Mouse (Mus musculus): Measurements from ENCODE around the gene Pdzrn4. TPM values are rescaled to one million over a fixed set of nuclear protein-coding genes. Genes with fewer than 3 reads are reported as not detected.

Pdzrn4 gene
- polyA plus RNA-seq, 1 experiment = 0.01 TPM

DNA sequence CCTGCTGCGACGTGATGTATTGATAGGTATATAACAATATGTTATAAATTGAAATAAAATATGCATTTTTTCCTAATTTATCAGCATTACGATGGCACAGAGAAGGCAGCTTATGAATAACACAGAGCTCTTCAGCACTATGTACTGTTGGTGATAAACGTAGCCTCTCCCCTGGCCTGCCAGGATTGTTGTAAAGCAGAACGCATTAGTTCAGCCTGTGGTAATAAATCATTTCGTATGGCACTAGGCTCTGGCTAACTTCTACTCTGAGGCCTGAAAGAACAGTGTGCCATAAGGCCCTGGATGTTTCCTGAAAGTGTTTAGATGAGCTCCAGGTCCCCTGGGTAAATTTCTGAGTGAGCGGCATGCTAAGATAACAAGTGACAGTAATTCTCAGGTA, 55.9 kb downstream of the Pdzrn4 start:
- TF ChIP-seq GATA1 (IDR thresholded peaks at IDR 0.05; ENCODE audit: low read length) (no peak), TAL1 (IDR thresholded peaks at IDR 0.05; ENCODE audit: low read length) (no peak)
- Histone ChIP-seq H3K9me3 (ENCODE audit: control insufficient read depth, low read length) (peaks cover 20% of the 10 kb centered on the region; the same call in 1 of the 2 replicates), H3K4me1 (ENCODE audit: control insufficient read depth) (no peaks in the 10 kb centered on the region), H3K27me3 (ENCODE audit: control insufficient read depth) (no peaks in the 10 kb centered on the region), H3K36me3 (ENCODE audit: control insufficient read depth) (no peaks in the 10 kb centered on the region), H3K4me3 (replicated peaks) (no peak overlapping the region)

DNA sequence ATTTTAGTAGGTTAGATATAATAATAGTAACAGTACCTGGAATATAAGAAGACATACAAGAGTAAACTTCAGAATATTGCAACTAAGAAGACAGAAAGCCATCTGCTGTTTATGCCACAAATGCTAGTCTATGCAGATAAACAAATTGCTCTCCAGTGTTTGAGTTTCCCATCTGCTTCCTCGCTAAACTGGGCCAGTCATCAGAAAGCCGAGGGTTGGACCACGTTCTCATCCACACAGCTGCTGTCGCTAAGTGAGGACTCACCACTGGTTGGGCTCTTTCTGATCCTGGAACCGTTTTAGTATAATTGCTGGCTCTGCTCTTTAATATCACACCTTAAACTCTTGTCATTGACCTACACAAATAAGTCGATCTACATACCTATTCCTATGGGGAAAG, 85.5 kb downstream of the Pdzrn4 start:
- TF ChIP-seq TAL1 (IDR thresholded peaks at IDR 0.05; ENCODE audit: low read length) (no peak), GATA1 (IDR thresholded peaks at IDR 0.05; ENCODE audit: low read length) (no peak)
- Histone ChIP-seq H3K9me3 (ENCODE audit: control insufficient read depth, low read length) (peaks cover 3% of the 10 kb centered on the region; the same call in 1 of the 2 replicates), H3K4me1 (ENCODE audit: control insufficient read depth) (no peaks in the 10 kb centered on the region), H3K36me3 (ENCODE audit: control insufficient read depth) (no peaks in the 10 kb centered on the region), H3K27me3 (ENCODE audit: control insufficient read depth) (no peaks in the 10 kb centered on the region), H3K4me3 (replicated peaks) (no peak overlapping the region)

DNA sequence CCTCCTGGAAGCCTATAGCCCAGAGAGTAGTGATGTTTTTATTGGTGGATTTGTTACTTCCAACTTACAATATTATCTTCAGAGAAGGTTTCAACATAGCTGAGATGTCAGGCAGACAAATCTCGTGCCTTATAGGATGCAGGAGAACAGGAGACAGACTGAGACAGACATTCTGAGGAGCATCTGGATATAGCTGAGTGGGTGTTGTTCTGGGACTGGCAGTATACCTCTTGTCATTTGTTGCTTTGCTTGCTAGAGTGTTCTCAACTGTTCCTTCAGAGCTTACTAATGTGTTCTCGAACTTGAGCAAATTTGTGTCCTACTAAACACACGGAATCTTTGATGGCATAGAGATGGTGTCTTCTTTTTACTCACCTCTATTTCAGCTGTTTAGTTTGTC, 94.7 kb downstream of the Pdzrn4 start:
- H3K4me1 ChIP-seq (ENCODE audit: control insufficient read depth) = no peaks in the 10 kb centered on the region
- TF ChIP-seq GATA1 (IDR thresholded peaks at IDR 0.05; ENCODE audit: low read length) (no peak), TAL1 (IDR thresholded peaks at IDR 0.05; ENCODE audit: low read length) (no peak)
- no peak overlapping the region for H3K4me3 ChIP-seq (replicated peaks)
- no peaks in the 10 kb centered on the region for H3K27me3 ChIP-seq (ENCODE audit: control insufficient read depth)
- peaks cover 23% of the 10 kb centered on the region for H3K9me3 ChIP-seq (ENCODE audit: control insufficient read depth, low read length)
- no peaks in the 10 kb centered on the region for H3K36me3 ChIP-seq (ENCODE audit: control insufficient read depth)

DNA sequence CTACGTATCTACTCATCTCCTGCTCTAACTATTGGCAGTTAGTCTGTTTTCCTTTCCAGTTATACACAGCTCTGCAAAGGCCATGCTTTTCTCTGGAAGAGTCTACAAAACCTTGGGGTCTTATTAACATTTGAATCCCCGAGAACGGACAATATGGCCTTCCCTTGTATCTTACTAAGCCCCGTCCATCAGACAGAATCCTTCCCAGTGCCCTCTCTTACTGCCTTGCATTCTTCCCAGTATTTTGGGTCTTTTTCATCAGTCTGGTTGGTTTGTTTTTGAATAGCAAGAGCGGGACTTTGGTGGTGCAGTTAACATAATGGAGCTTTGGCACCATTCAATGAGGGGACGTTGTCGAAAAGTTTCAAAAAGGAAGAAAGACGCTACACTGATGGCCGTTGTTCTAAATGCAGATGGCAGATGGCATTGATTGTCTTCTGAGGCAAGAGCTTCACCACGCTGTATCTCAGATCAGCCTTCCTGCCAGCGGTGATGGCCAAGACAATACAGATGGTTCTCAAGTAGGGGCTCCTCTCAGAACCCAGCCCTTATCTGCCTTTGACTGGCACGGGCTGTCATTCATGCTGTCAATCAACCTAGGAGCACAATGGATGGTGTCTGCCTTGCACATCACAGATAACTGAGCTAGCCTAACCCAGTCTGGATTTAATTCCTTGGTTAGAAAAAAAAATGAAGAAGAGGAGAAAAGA, 98.9 kb downstream of the Pdzrn4 start:
- no peaks in the 10 kb centered on the region for H3K4me1 ChIP-seq (ENCODE audit: control insufficient read depth)
- TF ChIP-seq TAL1 (IDR thresholded peaks at IDR 0.05; ENCODE audit: low read length) (no peak), GATA1 (IDR thresholded peaks at IDR 0.05; ENCODE audit: low read length) (no peak)

DNA sequence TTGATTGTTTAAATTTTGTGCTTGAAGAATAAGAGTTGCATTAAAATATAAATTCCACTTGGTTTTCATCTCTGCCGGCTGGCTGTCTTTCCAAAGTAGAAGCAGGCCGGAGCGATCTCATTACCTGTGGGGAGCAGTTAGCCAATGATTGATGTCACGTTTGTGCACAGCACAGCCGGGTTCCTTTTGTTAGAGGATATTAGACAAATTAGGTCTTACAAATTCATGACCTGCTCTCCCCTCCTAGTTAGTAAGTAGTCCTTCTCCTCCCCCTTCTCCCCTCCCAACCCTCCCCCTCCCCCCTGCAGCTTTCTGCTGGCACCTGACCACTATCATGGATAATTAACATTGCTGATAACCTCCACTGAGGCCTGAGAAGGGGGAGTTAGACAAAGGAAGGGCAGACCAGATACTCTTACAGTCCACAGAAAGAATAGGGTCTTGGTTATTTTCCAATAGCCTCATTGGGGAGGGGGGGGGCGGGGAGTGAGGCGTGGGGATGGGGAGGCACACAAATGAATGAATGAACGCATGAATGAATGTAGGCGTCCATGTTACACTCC, 103.7 kb downstream of the Pdzrn4 start:
- H3K9me3 ChIP-seq (ENCODE audit: control insufficient read depth, low read length) = peaks cover 4% of the 10 kb centered on the region
- H3K4me3 ChIP-seq (replicated peaks) = no peak overlapping the region
- no peaks in the 10 kb centered on the region for H3K36me3 ChIP-seq (ENCODE audit: control insufficient read depth)
- TF ChIP-seq GATA1 (IDR thresholded peaks at IDR 0.05; ENCODE audit: low read length) (no peak), TAL1 (IDR thresholded peaks at IDR 0.05; ENCODE audit: low read length) (no peak)
- no peaks in the 10 kb centered on the region for H3K4me1 ChIP-seq (ENCODE audit: control insufficient read depth)
- no peaks in the 10 kb centered on the region for H3K27me3 ChIP-seq (ENCODE audit: control insufficient read depth)

More for the DNA sequence above, 98.9 kb downstream of the Pdzrn4 start:
- peaks cover 11% of the 10 kb centered on the region for H3K9me3 ChIP-seq (ENCODE audit: control insufficient read depth, low read length)
- no peaks in the 10 kb centered on the region for H3K27me3 ChIP-seq (ENCODE audit: control insufficient read depth)
- no peak overlapping the region for H3K4me3 ChIP-seq (replicated peaks)
- H3K36me3 ChIP-seq (ENCODE audit: control insufficient read depth) = no peaks in the 10 kb centered on the region

DNA sequence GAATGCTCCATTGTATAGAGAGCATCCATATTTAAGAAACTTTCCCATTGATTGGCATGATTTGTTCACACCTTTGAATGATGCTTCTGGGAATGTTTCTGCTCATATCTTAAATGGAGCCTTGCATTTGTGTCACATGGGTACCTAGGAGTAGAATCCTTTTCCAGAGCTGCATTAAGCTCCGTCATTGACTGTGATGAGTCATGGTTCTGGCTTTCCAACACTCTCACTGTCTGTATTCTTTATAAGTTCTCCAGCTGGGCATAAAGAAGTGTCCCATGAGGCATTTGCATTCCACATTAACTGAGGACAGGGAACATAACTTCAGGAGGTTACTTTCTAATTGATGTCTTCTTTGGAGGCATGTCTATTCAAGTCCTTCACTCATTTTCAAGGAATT, 106.1 kb downstream of the Pdzrn4 start:
- Histone ChIP-seq H3K9me3 (ENCODE audit: control insufficient read depth, low read length) (no peaks in the 10 kb centered on the region), H3K36me3 (ENCODE audit: control insufficient read depth) (no peaks in the 10 kb centered on the region), H3K4me1 (ENCODE audit: control insufficient read depth) (no peaks in the 10 kb centered on the region), H3K4me3 (replicated peaks) (no peak overlapping the region), H3K27me3 (ENCODE audit: control insufficient read depth) (no peaks in the 10 kb centered on the region)
- no peak for TF ChIP-seq TAL1 (IDR thresholded peaks at IDR 0.05; ENCODE audit: low read length)
- TF ChIP-seq GATA1 (IDR thresholded peaks at IDR 0.05; ENCODE audit: low read length) = no peak

DNA sequence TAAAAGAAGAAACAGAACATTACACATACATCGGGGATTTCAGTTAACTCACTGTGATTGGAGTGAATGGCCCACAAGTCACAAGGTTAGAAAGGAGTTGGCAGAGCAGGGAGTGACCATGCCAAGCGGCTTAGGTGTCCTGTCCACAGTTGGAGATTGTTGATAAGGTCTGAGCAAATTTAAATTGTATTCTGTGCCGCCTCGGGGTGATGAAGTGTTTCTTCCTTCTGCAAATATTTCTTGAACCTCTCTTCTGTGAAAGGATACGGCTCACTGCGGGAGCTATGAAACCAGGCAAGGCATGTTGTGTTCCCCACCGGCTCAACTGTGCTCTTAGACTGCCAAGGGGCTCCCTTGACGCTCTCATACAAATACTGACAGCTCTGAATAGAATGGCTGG, 112.7 kb downstream of the Pdzrn4 start:
- Histone ChIP-seq H3K36me3 (ENCODE audit: control insufficient read depth) (no peaks in the 10 kb centered on the region), H3K9me3 (ENCODE audit: control insufficient read depth, low read length) (peaks cover 6% of the 10 kb centered on the region), H3K4me1 (ENCODE audit: control insufficient read depth) (no peaks in the 10 kb centered on the region), H3K4me3 (replicated peaks) (no peak overlapping the region), H3K27me3 (ENCODE audit: control insufficient read depth) (no peaks in the 10 kb centered on the region)
- TF ChIP-seq TAL1 (IDR thresholded peaks at IDR 0.05; ENCODE audit: low read length) = no peak
- TF ChIP-seq GATA1 (IDR thresholded peaks at IDR 0.05; ENCODE audit: low read length) = no peak

DNA sequence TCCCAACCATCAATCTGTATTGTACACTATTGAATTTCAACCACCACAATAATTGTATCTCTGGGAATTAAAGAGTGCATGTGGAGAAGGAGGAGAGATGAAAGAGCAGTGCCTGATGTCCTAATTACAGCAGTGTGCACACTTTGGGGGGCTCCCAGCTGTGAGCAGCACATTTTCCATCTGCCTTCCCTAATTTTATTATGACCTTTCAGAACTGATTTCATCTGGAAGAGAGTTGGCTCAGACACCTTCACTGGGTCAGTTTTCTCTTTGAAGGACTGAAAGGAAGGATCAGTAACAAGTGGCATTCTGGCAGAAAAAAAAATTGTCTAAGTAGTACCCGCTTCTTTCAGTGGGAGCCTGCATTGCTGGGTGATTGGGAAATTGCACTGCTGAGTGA, 119.0 kb downstream of the Pdzrn4 start:
- TF ChIP-seq TAL1 (IDR thresholded peaks at IDR 0.05; ENCODE audit: low read length) = no peak
- TF ChIP-seq GATA1 (IDR thresholded peaks at IDR 0.05; ENCODE audit: low read length) = no peak
- Histone ChIP-seq H3K4me1 (ENCODE audit: control insufficient read depth) (no peaks in the 10 kb centered on the region), H3K36me3 (ENCODE audit: control insufficient read depth) (no peaks in the 10 kb centered on the region), H3K27me3 (ENCODE audit: control insufficient read depth) (no peaks in the 10 kb centered on the region), H3K4me3 (replicated peaks) (no peak overlapping the region), H3K9me3 (ENCODE audit: control insufficient read depth, low read length) (peaks cover under 1% of the 10 kb centered on the region)

DNA sequence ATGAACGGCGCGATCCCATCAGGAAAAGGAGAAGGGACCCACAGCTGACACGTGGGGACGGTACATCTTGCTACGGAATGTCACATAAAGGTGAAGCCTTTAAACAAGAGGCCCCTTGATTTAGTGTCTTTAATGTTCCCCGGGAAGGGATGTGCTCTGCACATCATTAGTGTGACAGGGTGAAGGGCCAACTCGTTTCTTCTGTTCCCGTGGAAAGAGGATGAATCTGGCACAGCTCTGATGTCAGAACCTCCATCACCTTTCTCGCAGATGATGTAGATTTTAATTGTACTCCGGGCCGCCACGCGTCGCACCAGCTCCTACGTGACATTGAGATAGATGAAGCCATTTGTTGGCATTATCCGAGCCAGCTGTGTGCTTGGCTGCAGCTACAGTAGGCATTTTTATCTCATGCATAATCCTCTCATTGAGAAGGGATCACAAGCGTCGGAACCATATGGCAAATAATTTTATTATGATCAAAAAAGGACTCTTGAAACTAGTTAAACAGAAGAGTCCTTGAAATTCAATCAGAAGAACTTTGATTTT, 124.1 kb downstream of the Pdzrn4 start:
- Histone ChIP-seq H3K4me1 (ENCODE audit: control insufficient read depth) (no peaks in the 10 kb centered on the region), H3K36me3 (ENCODE audit: control insufficient read depth) (no peaks in the 10 kb centered on the region), H3K9me3 (ENCODE audit: control insufficient read depth, low read length) (no peaks in the 10 kb centered on the region; the same call in 1 of the 2 replicates), H3K4me3 (replicated peaks) (no peak overlapping the region), H3K27me3 (ENCODE audit: control insufficient read depth) (no peaks in the 10 kb centered on the region)
- TF ChIP-seq GATA1 (IDR thresholded peaks at IDR 0.05; ENCODE audit: low read length) (no peak), TAL1 (IDR thresholded peaks at IDR 0.05; ENCODE audit: low read length) (no peak)

Data from erythroblast, embryonic 14.5 days (primary cell).